Mouse (Mus musculus): ENCODE data around the gene Wwox.

Wwox gene

DNA sequence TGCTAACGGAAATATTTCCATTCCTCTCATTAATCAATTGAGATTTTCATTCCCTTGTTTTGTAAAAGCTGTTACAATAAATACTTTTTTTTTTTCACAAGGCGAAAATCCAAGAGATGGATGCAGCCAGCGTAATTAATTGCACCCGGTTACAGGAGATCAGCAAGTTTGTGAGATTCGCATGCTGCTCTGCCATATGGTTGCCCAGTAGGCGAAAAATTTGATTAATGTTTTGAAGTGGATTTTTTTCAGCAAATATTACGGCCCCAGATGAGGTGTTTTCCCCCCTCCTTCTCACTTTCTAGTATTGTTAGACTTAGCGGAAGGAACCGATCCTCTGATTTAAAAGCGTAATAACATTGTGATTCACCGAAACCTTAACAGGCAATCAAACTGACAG is 160.7 kb downstream of the Wwox start:
- DNase-seq (ENCODE audit: low spot score) = no peak

DNA sequence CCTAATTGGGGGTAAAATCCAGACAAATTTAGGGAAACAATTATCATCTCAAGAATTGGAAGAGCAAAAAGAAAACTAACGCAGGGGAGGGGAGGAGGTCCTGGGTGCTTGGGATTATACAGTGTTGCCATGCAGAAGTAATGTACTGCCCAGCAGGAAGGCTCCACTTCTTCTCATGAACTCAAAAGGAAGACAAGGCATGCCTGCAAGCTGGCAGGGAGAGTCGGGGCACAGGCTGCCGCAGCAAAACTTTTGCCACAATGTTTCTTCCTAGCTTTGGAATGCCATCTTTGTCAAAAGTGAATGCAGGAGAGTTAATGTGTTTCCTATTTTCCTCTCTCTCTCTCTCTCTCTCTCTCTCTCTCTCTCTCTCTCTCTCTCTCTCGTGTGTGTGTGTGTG is 163.6 kb downstream of the Wwox start:
- no peak for DNase-seq (ENCODE audit: low spot score)

DNA sequence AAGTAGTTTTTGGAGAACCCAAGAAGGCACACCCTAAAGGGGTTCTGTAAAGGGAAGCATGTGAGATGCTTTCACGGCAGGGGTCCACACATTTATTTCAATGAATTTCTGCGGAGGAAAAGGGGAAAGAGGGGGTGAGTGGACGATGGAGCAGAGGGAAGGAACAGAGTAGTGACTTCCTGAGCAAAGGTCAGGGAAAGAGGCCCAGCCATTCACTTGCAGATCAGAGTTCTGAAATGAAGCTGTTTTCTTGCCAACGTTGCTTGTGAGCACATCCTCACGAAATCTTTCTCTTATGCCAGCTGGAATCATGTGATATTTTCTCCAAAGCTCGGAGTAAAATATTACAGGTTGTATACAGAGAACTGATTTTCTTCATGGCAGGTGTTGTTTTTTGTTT is 164.1 kb downstream of the Wwox start:
- no peak for DNase-seq (ENCODE audit: low spot score)

DNA sequence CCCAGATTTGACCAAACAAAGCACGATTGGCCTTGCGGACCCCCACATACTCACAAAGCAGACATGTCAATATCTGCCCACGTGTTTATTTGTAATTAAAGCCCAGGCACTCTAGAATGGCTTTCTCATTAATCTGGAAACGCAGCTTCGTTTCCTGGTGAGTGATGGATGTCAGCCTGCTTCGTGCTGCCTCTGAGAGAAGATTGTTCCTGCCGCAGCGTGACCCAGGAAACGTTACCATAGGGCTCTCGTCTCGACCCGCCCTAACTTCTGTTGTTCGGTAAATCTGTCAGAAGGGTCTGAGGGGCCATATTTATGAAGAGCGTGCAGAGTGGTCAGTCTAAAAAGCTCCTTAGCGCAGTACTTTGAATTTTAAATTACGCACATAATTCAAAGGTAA is 164.9 kb downstream of the Wwox start:
- DNase-seq (ENCODE audit: low spot score) = no peak

DNA sequence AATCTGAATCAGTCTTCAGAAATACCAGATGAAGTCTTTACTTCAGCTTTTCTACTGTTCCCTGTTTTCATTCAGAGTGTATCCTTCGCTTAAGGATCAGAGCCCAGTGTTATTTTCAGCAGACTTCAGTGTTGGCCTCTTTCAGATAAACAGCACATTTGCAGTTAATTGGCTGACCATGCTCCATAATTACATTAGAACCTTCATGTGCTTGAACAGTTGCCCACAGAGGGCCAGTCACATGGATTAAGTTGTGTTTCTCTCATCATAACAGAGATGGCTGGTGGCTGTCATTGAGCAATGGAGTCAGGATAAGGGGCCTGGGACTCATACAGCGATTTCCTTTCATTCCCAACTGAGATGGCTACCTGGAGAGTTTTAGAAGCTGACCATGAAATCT is 166.2 kb downstream of the Wwox start:
- no peak for DNase-seq (ENCODE audit: low spot score)

DNA sequence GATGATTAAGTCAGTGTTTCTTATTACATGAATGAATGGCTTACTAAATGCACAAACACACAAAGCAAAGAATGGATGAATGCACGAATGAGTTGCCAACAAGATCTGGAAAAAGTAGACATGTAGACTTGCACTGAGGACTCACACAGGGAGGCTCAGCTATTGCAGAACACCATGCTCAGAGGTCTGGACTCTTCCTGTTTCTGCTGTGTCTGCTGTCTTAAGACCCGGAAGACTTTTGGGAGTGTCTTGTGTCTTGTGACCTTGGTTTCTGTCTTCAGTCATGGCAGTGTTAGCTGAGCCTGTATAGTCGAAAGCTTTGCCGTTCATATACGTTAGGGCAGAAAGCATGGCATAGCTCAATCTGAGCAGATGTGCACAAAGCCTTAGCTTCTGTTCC is 169.9 kb downstream of the Wwox start:
- no peak for DNase-seq (ENCODE audit: low spot score)

DNA sequence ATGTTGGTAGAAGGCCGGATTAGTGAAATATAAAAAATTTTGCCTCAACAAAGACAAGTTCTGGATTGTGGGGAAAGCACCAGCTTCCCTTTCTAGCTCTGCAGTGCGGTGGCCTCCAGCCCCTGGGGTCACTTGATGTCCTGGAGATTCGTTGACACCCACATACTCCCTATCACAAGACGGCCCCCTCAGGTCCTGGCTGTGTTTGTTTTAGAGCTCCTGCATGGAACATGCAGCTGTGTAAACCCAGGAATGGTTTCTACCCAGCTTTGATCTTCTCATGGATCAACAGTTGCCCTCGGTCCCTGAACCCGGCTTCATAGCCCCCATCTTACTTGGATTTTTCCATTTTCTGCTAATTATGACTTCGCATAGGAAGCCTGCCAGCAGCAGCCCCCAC is 171.6 kb downstream of the Wwox start:
- no peak for DNase-seq (ENCODE audit: low spot score)

DNA sequence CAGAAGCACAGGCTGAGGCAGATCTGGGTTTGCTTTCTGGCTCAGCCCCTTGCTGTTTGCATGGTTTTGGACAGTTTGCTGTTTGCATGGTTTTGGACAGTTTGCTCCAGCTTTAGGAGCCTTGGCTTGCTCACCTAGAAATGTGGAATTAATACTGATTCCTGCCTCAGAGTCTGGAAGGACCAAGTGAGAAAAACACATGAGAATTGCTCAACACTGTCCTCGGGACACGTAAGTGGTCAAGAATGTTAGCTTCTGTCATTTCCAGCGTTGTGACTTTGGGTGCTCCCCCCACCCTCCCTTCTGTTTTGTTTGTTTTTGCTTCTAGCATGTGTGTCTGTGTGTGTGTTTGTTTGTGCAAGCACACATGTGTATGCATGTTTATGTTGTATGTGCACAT is 172.6 kb downstream of the Wwox start:
- DNase-seq (ENCODE audit: low spot score) = no peak

DNA sequence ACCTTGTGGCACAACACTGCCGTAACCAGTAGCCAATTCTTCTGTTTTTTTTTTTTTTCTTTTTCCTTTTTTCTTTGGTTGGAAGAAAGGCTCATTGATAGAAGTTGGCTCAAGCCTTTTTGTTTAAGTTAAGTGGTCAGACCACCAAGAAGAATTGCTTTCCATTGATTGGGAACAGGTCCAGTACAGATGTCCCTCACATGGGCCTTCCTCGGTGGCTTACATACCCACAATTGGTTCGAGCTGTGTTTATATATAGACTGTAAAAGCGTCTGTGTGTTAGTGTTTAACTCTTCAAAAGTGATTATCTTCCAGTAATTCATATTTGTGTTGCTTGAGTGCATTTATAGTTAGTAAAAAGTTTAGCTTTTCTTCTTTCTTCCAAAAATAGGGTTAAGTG is 176.0 kb downstream of the Wwox start:
- no peak for DNase-seq (ENCODE audit: low spot score)

DNA sequence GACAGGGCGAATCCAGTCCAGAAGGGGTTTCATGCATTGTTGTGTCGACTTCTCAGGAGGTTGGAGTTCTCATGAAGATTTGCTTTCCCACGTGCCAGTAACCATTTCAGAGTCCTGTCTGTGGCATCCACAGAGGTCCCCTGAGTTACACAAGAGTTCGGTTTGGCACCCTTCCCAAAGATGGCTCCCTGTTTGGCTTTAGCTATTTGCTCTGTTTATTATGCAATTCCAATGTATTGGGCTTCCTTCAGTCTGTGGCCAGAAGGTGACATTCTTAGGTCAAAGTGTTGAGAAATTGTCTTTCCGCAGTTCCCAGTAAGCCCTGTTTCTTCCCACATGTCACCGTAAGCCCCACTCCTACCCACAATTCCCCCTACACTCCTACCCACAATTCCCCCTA is 176.5 kb downstream of the Wwox start:
- DNase-seq (ENCODE audit: low spot score) = no peak

DNA sequence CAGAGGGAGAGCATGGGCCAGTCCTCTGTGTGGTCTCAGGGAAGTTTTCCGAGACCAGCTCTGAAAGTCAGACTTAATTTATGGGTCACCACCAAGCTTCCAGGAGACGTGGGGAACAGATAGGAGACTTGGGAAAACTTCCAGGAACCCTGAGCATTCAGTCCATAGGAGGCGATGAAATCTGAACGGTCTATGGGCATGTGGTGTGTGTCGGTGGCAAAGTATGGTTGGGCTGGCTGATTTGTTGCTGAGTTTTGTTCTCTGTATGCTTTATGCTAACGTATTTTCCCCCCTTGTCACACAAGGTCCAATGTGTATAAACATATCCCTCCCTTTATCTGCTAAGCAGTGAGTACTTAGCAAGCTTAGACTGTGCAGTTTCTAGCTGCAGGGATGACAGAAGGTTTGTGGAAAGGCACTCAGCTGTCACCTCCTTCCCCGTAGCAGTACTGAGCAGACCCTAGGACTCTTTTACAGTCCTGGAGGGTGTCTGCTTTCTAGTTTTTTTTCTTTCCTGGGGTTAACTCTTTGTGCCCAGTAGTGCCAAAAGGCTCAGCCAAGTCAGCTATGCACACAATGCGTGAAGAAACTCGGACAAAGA is 179.6 kb downstream of the Wwox start:
- DNase-seq (ENCODE audit: low spot score) = no peak

DNA sequence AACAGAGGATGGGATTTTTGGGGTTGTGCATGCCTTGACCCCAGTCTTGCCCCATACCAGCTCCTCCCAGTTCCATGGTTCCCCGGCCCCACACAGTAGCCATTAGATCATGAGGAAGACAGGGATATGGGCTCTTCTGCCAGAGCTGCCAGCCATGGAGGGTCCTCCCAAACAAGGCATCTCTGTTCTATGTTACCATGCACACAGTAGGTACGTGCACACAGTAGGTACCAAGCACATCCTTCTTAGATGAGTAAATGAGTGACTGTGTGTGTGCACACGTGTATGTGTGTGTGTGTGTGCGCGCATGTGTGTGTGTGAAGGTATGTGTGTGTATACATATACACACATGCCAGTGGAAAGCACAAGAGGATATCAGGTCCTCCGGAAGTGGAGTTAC is 185.9 kb downstream of the Wwox start:
- DNase-seq (ENCODE audit: low spot score) = no peak

DNA sequence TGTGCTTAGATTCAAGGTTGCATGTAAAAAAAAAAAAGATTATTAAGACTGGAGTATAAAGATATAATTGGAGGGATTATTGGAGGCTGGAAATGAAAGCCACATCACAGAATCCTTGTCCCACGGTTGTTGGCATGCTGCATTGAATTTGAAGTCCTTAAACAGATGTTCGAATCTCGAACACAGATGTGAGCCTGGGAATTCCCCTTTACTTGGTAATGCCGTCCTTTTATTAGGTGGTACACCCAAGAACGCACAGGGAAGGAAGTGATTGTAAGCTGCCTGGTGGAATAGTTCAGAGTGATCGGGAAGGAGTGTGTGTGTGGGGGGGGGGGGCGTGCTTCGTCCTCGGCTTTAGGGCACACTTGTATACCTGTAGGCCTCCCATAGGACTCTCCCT is 187.4 kb downstream of the Wwox start:
- DNase-seq (ENCODE audit: low spot score) = no peak

DNA sequence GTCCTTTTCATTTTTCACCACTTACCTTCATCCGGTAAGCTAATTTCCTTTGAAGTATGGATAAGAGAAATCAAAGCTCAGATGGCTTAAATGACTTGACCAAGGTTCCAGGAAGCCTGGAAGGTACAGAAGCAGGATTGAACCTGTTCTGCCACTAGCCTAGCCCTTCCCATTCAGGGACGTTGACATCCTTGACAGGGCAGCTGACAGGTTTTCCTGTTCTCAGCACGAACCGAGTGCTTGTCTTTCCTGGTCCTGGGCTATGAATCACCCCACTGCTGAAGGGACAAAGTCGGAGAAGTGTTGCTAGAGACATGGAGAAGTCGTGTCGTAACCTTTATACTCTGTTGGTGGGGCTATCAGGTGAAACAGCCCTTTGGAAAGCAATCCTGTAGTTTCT is 190.3 kb downstream of the Wwox start:
- DNase-seq (ENCODE audit: low spot score) = no peak

DNA sequence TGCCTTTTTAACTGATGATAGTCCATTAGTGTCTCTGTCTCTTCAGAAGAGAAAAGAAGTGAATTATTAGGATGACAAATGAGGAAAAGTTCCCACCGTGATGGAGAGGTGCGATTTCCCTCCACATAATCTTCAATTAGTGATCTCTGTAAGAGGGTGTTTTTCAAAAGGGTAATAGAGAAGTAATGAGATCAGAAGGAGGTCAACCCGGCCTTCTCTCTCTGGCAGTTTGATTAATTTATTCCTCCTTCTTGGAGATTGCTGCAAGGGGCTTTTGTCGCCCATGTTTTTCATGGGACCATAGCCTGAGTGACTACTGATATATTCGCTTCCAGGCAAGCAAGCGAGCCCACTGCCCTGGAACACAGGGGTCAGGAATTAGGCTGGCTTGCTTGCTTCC is 191.6 kb downstream of the Wwox start:
- no peak for DNase-seq (ENCODE audit: low spot score)

DNA sequence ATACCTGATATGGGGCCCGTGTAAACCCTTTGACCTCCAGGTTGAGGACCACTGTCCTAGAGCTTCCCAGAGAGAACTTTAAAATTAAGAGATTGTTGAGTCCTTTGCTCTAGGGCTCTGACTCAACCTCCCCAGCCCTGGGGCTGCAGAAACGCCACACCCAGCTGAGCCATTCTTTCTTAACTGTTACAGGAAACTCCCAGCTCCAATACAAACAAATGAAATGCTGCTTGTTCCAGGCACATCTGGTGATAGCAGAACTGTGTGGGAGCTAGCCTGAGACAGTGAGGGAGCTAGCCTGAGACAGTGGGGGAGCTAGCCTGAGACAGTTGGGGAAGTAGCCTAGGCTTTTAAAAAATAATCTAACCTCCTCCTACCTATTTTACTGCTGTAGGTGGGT is 194.7 kb downstream of the Wwox start:
- no peak for DNase-seq (ENCODE audit: low spot score)

DNA sequence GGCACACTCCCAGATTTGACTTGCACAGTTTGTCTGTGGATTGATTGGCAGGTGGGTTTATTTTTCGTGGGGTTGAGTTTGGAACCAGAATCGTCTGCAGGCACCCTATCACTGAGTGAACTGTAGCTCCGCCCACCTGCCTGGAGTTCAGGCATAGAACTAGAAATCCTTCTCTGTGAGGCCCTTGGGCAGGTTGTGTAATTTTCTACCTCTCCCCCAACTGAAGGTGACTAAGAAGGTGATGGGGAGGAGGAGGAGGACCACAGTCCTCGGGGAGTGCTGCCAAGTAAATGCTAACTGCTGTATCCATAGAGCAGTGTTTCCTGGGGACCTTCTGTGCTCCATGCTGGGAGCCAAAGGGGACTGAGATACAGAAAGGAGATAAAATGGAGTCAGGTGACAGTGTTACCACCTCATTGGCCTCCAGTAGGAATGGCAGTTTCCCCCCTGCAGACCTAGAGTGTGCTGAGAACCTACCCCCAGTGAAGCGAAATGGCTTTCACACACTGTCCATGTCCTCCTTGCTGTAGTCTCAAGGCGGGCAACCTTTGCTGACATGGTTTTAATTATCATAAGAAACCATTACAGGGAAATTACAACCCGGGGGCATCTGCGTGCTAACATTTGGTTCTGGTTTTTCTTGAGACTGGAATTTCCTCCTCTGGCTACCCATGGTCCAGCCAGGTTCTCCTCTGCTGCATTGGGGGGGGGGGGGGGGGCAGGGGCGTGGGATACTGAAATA is 195.4 kb downstream of the Wwox start:
- DNase-seq (ENCODE audit: low spot score) = no peak

DNA sequence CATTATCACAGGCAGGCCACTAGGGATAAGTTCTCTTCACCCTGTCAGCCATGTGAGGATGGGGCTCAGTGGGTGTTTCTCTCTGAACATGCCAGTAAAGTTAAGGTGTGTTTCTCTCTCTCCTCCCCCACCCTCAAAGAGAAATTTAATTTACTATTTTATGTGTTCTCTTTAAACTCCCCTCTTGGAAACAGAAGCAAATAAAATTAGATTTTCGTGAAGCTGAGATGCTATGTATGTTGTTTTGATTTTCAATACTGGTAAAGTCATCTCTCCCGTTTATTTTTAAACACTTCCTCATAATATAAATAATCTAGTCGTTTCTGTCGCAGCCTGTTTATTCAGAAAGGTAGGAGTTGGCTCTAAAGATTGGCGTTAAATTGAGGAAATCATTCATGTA is 196.9 kb downstream of the Wwox start:
- DNase-seq (ENCODE audit: low spot score) = no peak

DNA sequence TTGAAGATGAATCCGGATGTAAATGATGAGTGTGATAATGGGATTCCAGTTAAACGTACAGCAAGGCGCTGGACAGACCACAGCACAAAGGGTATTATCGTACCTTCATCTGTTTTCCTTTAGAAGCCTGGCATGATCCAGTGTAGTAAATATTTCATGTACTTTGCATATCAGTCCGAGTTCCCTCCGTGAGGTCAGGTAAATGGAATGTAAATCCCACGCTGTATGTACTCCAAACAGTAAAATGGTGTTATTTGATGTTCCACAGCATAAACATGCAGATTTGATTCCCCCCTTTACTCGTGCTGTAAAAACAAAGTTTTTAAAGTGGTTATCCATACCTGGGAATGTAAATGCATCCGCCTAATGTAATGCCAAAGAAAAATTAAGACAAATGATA is 202.4 kb downstream of the Wwox start:
- DNase-seq (ENCODE audit: low spot score) = no peak

DNA sequence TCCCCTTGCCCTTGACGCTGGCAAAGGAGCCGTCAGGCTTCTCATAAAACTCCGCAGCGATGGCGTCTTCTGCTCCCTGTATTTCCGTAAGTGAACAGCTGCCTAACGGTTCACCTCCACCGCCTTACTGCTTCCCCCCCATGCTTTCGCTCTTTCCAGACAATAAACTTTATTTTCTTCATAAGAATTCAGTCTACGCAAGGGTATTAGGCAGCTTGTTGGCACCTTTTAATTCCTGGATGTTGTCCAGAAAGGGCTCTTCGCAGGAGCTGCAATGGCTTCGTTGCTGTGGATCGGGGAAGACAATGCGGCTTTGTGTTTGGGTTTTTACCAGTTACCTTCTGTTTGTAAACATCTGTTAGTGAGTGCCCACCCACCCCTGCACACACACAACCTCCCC is 211.3 kb downstream of the Wwox start:
- DNase-seq (ENCODE audit: low spot score) = no peak

DNA sequence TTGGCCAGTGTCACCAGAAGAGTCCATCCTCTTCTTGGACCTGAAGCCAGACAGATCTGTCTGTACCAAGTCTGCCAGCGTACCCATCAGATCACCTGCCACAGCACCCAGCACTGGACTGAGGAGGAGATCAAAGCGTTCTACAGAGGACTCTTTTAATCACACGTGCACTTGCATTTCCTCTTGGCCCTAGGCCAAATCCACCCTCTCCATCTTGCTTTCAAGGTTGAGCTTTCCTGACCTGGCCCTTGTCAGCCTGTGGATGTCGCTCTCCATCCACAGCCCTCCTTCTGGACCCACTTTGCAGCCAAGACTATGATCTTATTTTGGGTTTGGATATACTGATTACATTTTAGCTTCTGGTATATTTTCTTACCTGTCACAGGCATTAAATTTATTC is 218.3 kb downstream of the Wwox start:
- no peak for DNase-seq (ENCODE audit: low spot score)

DNA sequence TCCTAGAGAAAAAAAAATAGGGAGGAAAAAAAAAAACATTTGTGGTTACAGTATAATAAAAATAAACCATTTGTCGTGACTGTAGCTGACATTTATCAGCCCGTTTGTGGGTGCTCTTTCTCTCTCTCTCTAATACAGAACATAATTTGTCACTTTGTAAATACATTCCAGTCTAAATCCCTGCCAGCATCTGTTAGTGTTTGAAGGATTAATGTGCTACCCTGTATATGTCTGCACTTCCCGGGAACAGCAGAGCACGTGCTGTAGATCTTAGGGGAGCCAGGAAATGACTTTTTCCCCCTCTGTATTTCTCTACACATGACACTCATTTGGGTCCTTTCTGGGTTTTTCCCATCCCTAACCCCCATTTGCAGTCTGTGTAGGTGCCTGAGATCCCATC is 219.0 kb downstream of the Wwox start:
- no peak for DNase-seq (ENCODE audit: low spot score)

DNA sequence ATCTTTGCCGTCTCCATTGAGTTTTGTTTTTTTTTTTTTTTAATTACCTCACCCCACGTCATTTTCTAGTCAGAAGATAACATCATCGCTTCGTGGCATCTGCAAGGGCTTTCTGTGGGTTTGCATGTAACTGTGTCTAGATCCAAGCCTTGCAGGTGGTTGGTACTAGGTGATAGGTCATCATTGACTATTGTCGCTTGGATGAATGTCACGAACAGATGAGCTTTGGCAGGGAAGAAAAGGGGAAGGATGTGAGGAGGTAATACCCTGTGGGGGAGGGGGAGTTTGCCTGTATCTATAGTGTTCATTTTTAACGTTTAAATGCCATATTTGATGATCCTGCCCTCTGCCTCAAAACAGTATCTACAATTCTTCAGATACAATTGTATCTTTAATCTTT is 223.6 kb downstream of the Wwox start:
- DNase-seq (ENCODE audit: low spot score) = no peak

DNA sequence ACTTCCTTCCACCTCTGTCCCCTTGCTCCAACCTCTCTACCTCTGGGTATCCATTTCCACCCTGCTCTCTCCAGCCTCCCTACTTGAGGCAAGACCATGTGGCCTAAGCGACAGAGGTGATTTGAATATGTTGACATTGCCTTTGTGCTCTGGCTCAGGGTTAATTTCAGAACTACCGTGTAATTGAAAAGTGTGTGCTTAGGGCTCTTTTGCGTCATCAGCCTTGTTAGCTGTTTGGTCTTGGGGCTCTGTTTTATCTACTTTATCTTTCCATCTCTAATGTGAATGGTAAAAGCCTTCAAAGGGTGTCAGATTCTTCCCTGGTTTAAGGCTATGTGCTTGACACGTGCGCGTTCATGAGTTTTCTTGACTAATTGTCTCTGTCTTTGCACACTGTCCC is 226.1 kb downstream of the Wwox start:
- no peak for DNase-seq (ENCODE audit: low spot score)

All from layer of hippocampus, adult 9-10 months (tissue).